Mouse (Mus musculus): ENCODE results near the gene Ndst4. TPM values are rescaled to one million over a fixed set of nuclear protein-coding genes. Genes with fewer than 3 reads are reported as not detected.

The Ndst4 gene
- polyA plus RNA-seq (2014; fragmentation: Illumina TruSeq; extraction: RNeasy Lipid Tissue Mini Kit (QIAGEN cat#74804); ENCODE audit: low read depth, low replicate concordance): 1.7 TPM

DNA sequence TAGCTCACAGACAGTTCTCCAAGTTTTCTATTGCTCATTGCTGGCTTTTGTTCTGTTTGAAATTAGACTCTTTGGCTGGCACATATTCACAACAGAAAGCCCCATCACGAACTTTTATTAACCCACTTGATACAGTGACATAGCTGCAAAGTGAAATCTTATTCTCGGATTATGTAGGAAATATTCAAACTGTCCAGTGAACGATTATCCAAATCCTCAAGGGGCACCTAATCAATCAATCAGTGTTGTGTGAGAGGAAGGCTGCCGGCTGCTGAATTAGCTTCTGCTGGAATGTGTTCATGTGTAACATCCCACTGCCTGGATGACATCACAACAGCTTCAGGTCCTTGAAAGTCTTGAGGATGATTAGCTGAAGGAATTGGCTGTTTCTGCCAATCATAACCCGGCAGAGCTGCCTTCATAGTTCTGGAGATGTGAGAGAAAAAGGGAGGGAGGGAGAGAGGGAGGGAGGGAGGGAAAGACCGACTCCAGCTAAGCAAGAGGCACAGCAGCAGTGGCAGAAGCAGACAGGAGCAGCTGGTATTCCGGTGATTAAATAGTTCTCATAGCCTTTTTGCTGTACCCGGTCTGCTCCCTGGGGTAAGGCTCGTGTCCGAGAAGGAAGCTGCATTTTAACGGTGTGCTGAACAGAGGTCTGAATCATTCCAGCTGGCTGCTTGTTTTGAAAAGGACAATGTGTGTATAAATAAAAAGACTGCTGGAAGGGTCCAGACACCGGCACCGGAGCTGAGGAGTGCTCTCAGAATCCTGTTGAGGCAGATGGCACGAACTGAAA is at the start of gene Ndst4:
Gene Ndst4, plus strand, starts transcription at position 476 of the 796 bp plus-strand sequence.

Data from adipose tissue, adult 10 weeks (tissue).